Mouse (Mus musculus): ENCODE measurements at regions not wholly inside any gene's neighbourhood (a gene's known extent, or its start where the extent isn't known, plus 50 kb on each side); places are given as distances from the start of the nearest gene placed in this dataset.

- no peaks in the 10 kb centered on the region for H3K27me3 ChIP-seq (replicated peaks; ENCODE audit: control insufficient read depth, insufficient read depth, low read length)
- no peaks in the 10 kb centered on the region for H3K9me3 ChIP-seq (ENCODE audit: control insufficient read depth)
- TF ChIP-seq CTCF (IDR thresholded peaks at IDR 0.05; ENCODE audit: low read depth) = no peak
- H3K4me2 ChIP-seq (replicated peaks; ENCODE audit: low read depth) = no peak overlapping the region
- no peaks in the 10 kb centered on the region for H3K36me3 ChIP-seq (ENCODE audit: control insufficient read depth, insufficient read depth)
- H3K27ac ChIP-seq (ENCODE audit: low read depth, low read length) = no peak overlapping the region
- H3K4me1 ChIP-seq (replicated peaks; ENCODE audit: control insufficient read depth, insufficient read depth, low read length) = no peaks in the 10 kb centered on the region
- no peak overlapping the region for H3K4me3 ChIP-seq (ENCODE audit: low read depth, low read length)
- no peak for ATAC-seq
- WGBS = 91% methylated on average over 1 of the region's 1 CpGs
- H3K9ac ChIP-seq (ENCODE audit: low read depth, low read length) = no peak overlapping the region
These were observed 263.5 kb downstream of the Tecrl start for GRCm38 (mm10) chr5:83091483-83091882.

GRCm38 (mm10) chr5:83054819-83055218, 300.2 kb downstream of the Tecrl start:
- no peak for ATAC-seq
- H3K4me2 ChIP-seq (replicated peaks; ENCODE audit: low read depth) = no peak overlapping the region
- H3K27ac ChIP-seq (ENCODE audit: low read depth, low read length) = no peak overlapping the region
- 86% methylated on average over 3 of the region's 3 CpGs for WGBS
- no peaks in the 10 kb centered on the region for H3K4me1 ChIP-seq (replicated peaks; ENCODE audit: control insufficient read depth, insufficient read depth, low read length)
- no peak overlapping the region for H3K4me3 ChIP-seq (ENCODE audit: low read depth, low read length)
- H3K9me3 ChIP-seq (ENCODE audit: control insufficient read depth) = no peaks in the 10 kb centered on the region
- no peaks in the 10 kb centered on the region for H3K36me3 ChIP-seq (ENCODE audit: control insufficient read depth, insufficient read depth)
- H3K27me3 ChIP-seq (replicated peaks; ENCODE audit: control insufficient read depth, insufficient read depth, low read length) = no peaks in the 10 kb centered on the region
- TF ChIP-seq CTCF (IDR thresholded peaks at IDR 0.05; ENCODE audit: low read depth) = no peak
- no peak overlapping the region for H3K9ac ChIP-seq (ENCODE audit: low read depth, low read length)

- Histone ChIP-seq H3K36me3 (ENCODE audit: control insufficient read depth, insufficient read depth) (no peaks in the 10 kb centered on the region), H3K9ac (ENCODE audit: low read depth, low read length) (no peak overlapping the region), H3K27ac (ENCODE audit: low read depth, low read length) (no peak overlapping the region), H3K4me1 (replicated peaks; ENCODE audit: control insufficient read depth, insufficient read depth, low read length) (no peaks in the 10 kb centered on the region), H3K27me3 (replicated peaks; ENCODE audit: control insufficient read depth, insufficient read depth, low read length) (no peaks in the 10 kb centered on the region), H3K4me2 (replicated peaks; ENCODE audit: low read depth) (no peak overlapping the region), H3K9me3 (ENCODE audit: control insufficient read depth) (no peaks in the 10 kb centered on the region), H3K4me3 (ENCODE audit: low read depth, low read length) (no peak overlapping the region)
- ATAC-seq = no peak
- 92% methylated on average over 1 of the region's 1 CpGs for WGBS
- no peak for TF ChIP-seq CTCF (IDR thresholded peaks at IDR 0.05; ENCODE audit: low read depth)
These were observed 307.8 kb downstream of the Tecrl start for GRCm38 (mm10) chr5:83047214-83047613.

- H3K27ac ChIP-seq (ENCODE audit: low read depth, low read length) = no peak overlapping the region
- no peaks in the 10 kb centered on the region for H3K27me3 ChIP-seq (replicated peaks; ENCODE audit: control insufficient read depth, insufficient read depth, low read length)
- no peak overlapping the region for H3K4me3 ChIP-seq (ENCODE audit: low read depth, low read length)
- H3K4me2 ChIP-seq (replicated peaks; ENCODE audit: low read depth) = no peak overlapping the region
- no peaks in the 10 kb centered on the region for H3K36me3 ChIP-seq (ENCODE audit: control insufficient read depth, insufficient read depth)
- 0 out of 2 replicates have a peak, but pooled peaks have one; percentile 8 for TF ChIP-seq CTCF (IDR thresholded peaks at IDR 0.05; ENCODE audit: low read depth)
- ATAC-seq = no peak
- no peaks in the 10 kb centered on the region for H3K9me3 ChIP-seq (ENCODE audit: control insufficient read depth)
- 71% methylated on average over 2 of the region's 2 CpGs for WGBS
- H3K4me1 ChIP-seq (replicated peaks; ENCODE audit: control insufficient read depth, insufficient read depth, low read length) = no peaks in the 10 kb centered on the region
- no peak overlapping the region for H3K9ac ChIP-seq (ENCODE audit: low read depth, low read length)
These were observed 325.3 kb downstream of the Tecrl start for GRCm38 (mm10) chr5:83029703-83030102.

GRCm38 (mm10) chr5:83006038-83006437, 349.0 kb downstream of the Tecrl start:
- Histone ChIP-seq H3K4me3 (ENCODE audit: low read depth, low read length) (no peak overlapping the region), H3K9me3 (ENCODE audit: control insufficient read depth) (no peaks in the 10 kb centered on the region), H3K36me3 (ENCODE audit: control insufficient read depth, insufficient read depth) (no peaks in the 10 kb centered on the region), H3K27me3 (replicated peaks; ENCODE audit: control insufficient read depth, insufficient read depth, low read length) (no peaks in the 10 kb centered on the region), H3K4me2 (replicated peaks; ENCODE audit: low read depth) (no peak overlapping the region), H3K9ac (ENCODE audit: low read depth, low read length) (no peak overlapping the region), H3K4me1 (replicated peaks; ENCODE audit: control insufficient read depth, insufficient read depth, low read length) (no peaks in the 10 kb centered on the region), H3K27ac (ENCODE audit: low read depth, low read length) (no peak overlapping the region)
- ATAC-seq = no peak
- TF ChIP-seq CTCF (IDR thresholded peaks at IDR 0.05; ENCODE audit: low read depth) = no peak

- Histone ChIP-seq H3K27ac (ENCODE audit: low read depth, low read length) (no peak overlapping the region), H3K27me3 (replicated peaks; ENCODE audit: control insufficient read depth, insufficient read depth, low read length) (no peaks in the 10 kb centered on the region), H3K36me3 (ENCODE audit: control insufficient read depth, insufficient read depth) (no peaks in the 10 kb centered on the region), H3K9ac (ENCODE audit: low read depth, low read length) (no peak overlapping the region), H3K4me3 (ENCODE audit: low read depth, low read length) (no peak overlapping the region), H3K4me1 (replicated peaks; ENCODE audit: control insufficient read depth, insufficient read depth, low read length) (no peaks in the 10 kb centered on the region), H3K9me3 (ENCODE audit: control insufficient read depth) (no peaks in the 10 kb centered on the region), H3K4me2 (replicated peaks; ENCODE audit: low read depth) (no peak overlapping the region)
- ATAC-seq = no peak
- WGBS = 72% methylated on average over 5 of the region's 5 CpGs
- TF ChIP-seq CTCF (IDR thresholded peaks at IDR 0.05; ENCODE audit: low read depth) = no peak
These were observed 365.9 kb downstream of the Tecrl start for GRCm38 (mm10) chr5:82989056-82989455.

- WGBS = 83% methylated on average over 2 of the region's 2 CpGs
- no peak overlapping the region for H3K4me3 ChIP-seq (ENCODE audit: low read depth, low read length)
- H3K36me3 ChIP-seq (ENCODE audit: control insufficient read depth, insufficient read depth) = no peaks in the 10 kb centered on the region
- H3K27me3 ChIP-seq (replicated peaks; ENCODE audit: control insufficient read depth, insufficient read depth, low read length) = no peaks in the 10 kb centered on the region
- H3K27ac ChIP-seq (ENCODE audit: low read depth, low read length) = no peak overlapping the region
- H3K4me1 ChIP-seq (replicated peaks; ENCODE audit: control insufficient read depth, insufficient read depth, low read length) = no peaks in the 10 kb centered on the region
- no peak overlapping the region for H3K4me2 ChIP-seq (replicated peaks; ENCODE audit: low read depth)
- H3K9ac ChIP-seq (ENCODE audit: low read depth, low read length) = no peak overlapping the region
- ATAC-seq = no peak
- H3K9me3 ChIP-seq (ENCODE audit: control insufficient read depth) = no peaks in the 10 kb centered on the region
- TF ChIP-seq CTCF (IDR thresholded peaks at IDR 0.05; ENCODE audit: low read depth) = no peak
These were observed 385.7 kb downstream of the Tecrl start for GRCm38 (mm10) chr5:82969315-82969714.

Measured in intestine, postnatal 0 days (tissue).